Mouse (Mus musculus) spleen, postnatal 36 days (tissue): ENCODE data around the gene Gadd45gip1.
A peak's percentile ranks its signal among the peaks of the same experiment; 100 is the strongest.
"Not testable (repeated sequence)": the region's sequence is repeated elsewhere in the genome, so short reads cannot be mapped to it uniquely, and the experiment has no call there.

Experiments
- DNase-seq, 2 experiments: peaks; one replicate each; pipeline ENCODE4 v3.0.0; 2022; ENCODE audit warnings: low spot score in 2 of 2, mixed read lengths in 1 of 2

Gene Gadd45gip1

GRCm38 (mm10) chr8:84797256-84797797, 34.0 kb upstream of the Gadd45gip1 start:
- DNase-seq: no peak

GRCm38 (mm10) chr8:84797971-84798370, 33.4 kb upstream of the Gadd45gip1 start:
- DNase-seq: no peak

DNA sequence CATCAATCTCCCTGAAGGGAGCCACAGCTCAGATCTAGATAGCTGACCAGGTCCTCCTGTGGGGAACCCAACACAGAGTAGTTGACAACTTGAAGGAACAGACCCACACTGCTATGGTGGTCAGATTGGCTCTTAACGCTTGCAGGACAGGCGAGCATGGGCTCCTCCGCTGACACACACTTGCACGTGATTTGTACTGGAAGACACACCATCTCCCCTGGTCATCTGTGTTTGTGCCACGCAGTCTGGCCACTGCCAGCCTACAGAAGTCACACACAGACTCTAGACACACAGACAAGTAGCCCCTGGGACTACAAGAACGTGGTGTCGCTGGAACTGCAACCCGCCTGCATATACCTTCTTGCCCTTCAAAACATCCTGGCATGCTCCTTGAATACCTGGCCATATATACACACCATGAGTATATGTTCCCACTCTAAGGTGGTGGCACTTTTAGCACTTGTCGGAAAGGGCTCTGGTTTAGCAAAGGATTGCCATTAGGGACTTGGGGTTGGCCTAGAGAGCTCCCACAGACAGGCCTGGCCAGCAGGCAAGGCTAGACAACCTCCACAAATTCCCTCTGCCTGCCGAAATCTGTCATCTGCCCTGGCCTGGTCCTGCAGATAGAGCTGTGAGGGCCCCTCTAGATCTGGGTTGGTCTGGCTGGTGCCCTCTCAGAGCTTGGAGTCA, 32.7 kb upstream of the Gadd45gip1 start:
- DNase-seq: no peak

GRCm38 (mm10) chr8:84799136-84799931, 32.0 kb upstream of the Gadd45gip1 start:
- peak; percentile 24 to 29 for DNase-seq

DNA sequence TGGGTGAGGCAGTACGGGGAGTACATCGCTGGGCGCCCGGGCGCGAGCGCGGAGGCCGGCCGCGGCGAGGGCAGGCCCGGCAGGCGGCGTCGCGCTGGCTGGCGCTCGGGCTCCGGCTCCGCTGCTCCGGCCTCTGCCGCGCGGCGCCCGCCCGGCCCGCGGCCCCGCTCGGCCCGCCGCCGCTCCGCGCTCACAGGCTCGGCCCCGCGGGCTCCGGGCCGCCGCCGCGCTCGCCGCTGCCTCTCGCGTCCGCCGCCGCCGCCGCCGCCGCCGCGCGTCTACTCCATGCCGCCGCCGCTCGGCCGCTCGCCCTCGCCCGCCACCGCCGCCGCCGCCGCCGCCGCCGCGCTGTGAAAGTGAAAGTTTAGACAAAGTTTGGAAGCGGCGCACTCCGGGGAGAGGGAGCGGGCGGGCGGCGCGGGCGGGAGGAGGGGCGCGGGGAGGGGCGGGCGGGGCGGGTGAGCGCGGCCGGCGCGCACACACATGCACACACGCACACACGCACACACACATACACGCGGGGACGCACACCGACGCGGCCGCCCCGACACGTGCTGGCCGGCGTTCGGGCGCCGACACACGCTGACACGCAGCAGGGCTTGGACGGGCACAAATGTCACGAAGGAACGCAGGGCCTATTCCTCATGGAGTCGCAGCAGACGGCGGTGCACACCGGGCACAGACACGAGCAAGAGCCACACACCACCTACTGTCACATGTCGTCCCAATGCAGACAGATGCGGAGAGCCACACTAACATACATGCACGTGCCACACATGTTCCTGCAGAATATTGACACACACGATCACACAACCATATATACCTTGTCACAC, 31.1 kb upstream of the Gadd45gip1 start, which contains the start of gene Nfix:
Gene Nfix (minus strand): TSS at position 346 of the 833 bp plus-strand sequence.
- peak; percentile 45 to 51 for DNase-seq

GRCm38 (mm10) chr8:84806031-84806430, 25.3 kb upstream of the Gadd45gip1 start:
- DNase-seq: no peak

DNA sequence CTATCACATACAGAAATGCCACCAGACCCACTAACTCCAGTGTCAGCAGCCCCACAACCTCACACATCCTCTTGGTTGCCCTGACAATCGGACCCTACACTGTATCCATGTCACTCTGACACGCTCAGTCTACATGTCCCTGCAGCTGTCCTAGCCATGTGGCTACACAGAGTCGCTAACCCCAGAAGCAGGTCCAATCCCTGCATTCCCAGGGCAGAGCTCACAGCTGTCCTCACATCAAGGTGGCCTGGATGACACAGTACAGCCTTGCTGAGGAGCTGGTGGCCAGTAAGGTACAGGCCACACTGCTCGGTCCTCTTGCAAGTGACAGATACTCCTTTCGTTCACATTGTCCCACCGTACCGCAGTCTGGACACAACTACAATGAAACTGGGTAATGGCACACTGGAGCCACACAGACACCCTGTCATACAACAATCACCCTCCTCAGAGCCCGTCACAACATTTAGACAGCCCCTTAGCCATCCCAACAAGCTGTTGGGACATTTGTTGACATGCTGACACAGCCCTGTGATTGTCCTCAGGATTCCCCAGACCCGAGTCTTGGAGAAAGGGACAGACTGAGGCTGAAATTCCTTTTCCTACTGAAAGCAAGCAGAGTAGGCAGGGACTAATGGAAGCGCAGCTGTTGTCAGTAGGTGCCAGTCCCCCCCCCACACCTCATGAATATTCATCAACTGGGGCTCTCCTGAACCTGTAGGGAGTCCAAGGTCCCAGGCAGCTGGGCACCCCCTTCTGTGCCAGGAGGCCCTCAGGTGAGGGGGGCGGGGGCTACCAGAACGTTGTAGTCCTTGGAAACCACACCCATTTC, 22.0 kb upstream of the Gadd45gip1 start:
- DNase-seq: no peak

- no peak for DNase-seq
Measured at GRCm38 (mm10) chr8:84809941-84810280, 21.4 kb upstream of the Gadd45gip1 start.

GRCm38 (mm10) chr8:84810896-84811295, 20.4 kb upstream of the Gadd45gip1 start:
- peak; percentile 75 to 81 for DNase-seq

GRCm38 (mm10) chr8:84811303-84811702, 20.0 kb upstream of the Gadd45gip1 start:
- DNase-seq: no peak

GRCm38 (mm10) chr8:84813059-84813458, 18.3 kb upstream of the Gadd45gip1 start:
- peak; percentile 65 to 80 for DNase-seq

- DNase-seq: no peak
Measured at GRCm38 (mm10) chr8:84813830-84814229, 17.5 kb upstream of the Gadd45gip1 start.

DNA sequence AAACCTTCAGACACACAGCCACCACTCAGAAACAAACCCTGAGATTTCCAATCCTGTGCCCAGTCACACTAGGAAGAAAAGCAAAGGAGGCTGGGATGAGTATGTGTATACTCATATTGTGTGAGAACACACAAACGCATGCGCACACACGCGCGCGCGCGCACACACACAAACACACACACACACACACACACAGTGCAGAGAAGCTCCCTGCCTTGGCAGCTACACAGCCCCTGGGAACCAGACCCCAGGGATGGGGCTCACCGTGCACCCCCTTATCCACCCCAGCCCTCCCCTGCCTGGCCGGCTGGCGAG, 17.1 kb upstream of the Gadd45gip1 start:
- no peak for DNase-seq

DNA sequence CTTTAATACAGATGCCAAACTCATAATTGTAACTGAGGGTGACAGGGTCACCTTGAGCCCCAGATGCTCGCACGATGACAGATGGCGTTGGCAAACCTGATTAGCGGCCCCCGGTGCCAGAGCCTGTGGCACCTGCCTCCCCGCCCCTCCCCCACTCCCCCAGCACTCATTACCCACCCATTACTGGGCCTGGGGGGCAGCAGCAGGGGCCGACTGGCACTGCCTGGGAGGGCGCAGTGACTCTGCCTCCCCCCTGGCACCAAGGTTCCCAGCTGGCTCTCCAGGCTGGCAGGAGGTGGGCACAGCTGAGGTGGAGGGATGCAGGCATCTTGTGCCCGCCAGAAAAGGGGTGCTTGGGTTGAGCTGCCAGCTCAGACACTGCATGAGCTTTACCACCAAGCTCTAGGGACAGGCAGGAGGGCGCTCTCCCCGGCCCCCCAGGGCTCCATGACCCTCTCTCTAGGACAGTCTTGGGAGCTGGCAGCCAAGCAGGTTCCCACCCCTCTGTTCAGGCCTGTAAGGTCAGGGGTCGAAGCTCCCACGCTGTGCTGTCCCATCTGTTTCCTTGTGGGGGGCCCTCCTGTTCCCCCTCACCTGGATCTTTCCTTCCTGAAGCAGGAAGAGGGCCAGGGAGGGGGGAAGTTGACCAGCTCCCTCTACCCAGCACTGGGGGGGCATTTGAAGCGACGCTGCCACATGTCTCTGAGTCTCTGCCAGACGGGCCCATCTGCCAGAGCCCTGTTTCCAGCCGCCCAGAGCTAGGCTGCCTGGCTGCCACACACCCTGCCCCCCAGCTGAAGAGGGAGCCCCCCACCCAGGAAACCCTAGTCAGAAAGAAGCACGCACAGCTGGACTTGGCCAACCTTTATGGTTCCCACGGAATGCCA, 16.5 kb upstream of the Gadd45gip1 start:
- DNase-seq: no peak

- DNase-seq: peak; percentile 85 to 90
Measured at GRCm38 (mm10) chr8:84815547-84815946, 15.8 kb upstream of the Gadd45gip1 start.

- no peak for DNase-seq
Measured at GRCm38 (mm10) chr8:84816117-84816516, 15.2 kb upstream of the Gadd45gip1 start.

- DNase-seq: no peak
Measured at GRCm38 (mm10) chr8:84822723-84823122, 8.6 kb upstream of the Gadd45gip1 start, which contains the start of gene Dand5. TSS of gene Dand5 (minus strand) at chr8:84822823.

- peak; percentile 51 to 67 for DNase-seq
Measured at GRCm38 (mm10) chr8:84823653-84824052, 7.7 kb upstream of the Gadd45gip1 start.

GRCm38 (mm10) chr8:84825636-84826035, 5.7 kb upstream of the Gadd45gip1 start:
- DNase-seq: peak; percentile 73 to 75

DNA sequence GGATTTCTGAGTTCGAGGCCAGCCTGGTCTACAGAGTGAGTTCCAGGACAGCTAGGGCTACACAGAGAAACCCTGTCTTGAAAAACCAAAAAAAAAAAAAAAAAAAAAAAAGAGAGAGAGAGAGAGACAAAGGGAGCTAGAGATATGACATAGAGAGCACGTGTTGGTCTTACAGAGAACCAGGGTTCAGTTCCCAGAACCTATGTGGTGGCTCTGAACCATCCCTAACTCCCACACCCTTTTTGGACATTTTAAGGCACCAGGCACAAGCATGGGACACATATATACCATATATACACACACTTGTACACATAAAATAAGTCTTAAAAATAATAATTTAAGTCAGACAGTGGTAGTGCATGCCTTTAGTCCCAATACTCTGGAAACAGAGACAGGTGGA, 4.8 kb upstream of the Gadd45gip1 start:
- DNase-seq: not testable (repeated sequence)
